In the genomic region with DNA sequence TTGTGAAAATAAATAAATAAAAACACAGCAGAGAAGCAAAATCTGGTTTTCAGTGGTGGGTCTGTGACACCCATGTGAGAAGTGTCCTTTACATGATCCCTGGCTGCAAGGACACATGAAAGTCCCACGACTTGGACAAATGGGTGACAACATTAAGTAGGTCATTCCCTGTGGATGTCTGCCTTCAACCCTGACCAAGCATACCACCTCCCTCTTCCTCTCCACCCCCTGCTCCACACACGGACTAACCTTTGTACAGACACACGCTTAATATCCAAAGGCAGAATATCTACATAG, we compare ENCODE assay signal across 22 mouse cellular contexts.
A peak's percentile ranks its signal among the peaks of the same experiment; 100 is the strongest.
DNase-seq lines count a peak whose midpoint lies in the region; ATAC-seq and TF ChIP-seq lines count a peak whose summit lies in the region.
"Had no signal": no experiment of that assay in that cellular context is flagged by ENCODE, and none has a peak within 500 bp of the region (broad histone marks: within the 10 kb centered on the region; RNA-seq: fewer than 3 reads in every experiment).

No protein-coding gene starts in this region.

- no peak for TF ChIP-seq CTCF in forebrain, postnatal 0 days (IDR thresholded peaks at IDR 0.05; ENCODE audit: low read depth)
- TF ChIP-seq CTCF in liver, postnatal 0 days (IDR thresholded peaks at IDR 0.05; ENCODE audit: low read depth) = no peak

- H3K27me3 ChIP-seq in forebrain, embryonic 12.5 days = peaks cover 33% of the 10 kb centered on the region
- H3K27me3 ChIP-seq in forebrain, postnatal 0 days (ENCODE audit: insufficient read depth, low read length) = peaks cover 29% of the 10 kb centered on the region
- no peaks in the 10 kb centered on the region for H3K27me3 ChIP-seq in liver, postnatal 0 days (ENCODE audit: insufficient read depth, low read length)
- H3K27me3 ChIP-seq in limb, embryonic 10.5 days (ENCODE audit: low read depth, poor library complexity, severe bottlenecking) = no peaks in the 10 kb centered on the region
- H3K27me3 ChIP-seq: liver, embryonic 13.5 days; lung, embryonic 15.5 days had no signal

- WGBS in forebrain, embryonic 12.5 days = 75% methylated on average over 3 of the region's 3 CpGs
- 82% methylated on average over 3 of the region's 3 CpGs for WGBS in forebrain, postnatal 0 days
- WGBS in liver, postnatal 0 days (ENCODE audit: insufficient replicate concordance) = 74% methylated on average over 3 of the region's 3 CpGs
- WGBS in limb, embryonic 10.5 days = 73% methylated on average over 3 of the region's 3 CpGs

- H3K27ac ChIP-seq in forebrain, embryonic 12.5 days = no peak overlapping the region; the same call in 1 of the 2 replicates
- H3K27ac ChIP-seq in forebrain, postnatal 0 days (ENCODE audit: low read depth, low read length) = no peak overlapping the region
- H3K27ac ChIP-seq in liver, postnatal 0 days (ENCODE audit: low read depth) = no peak overlapping the region
- H3K27ac ChIP-seq in limb, embryonic 10.5 days = no peak overlapping the region
- H3K27ac ChIP-seq: left cerebral cortex, adult 2 months; limb, embryonic 12.5 days; liver, embryonic 13.5 days; lung, embryonic 15.5 days; macrophage; midbrain, embryonic 10.5 days; stomach, postnatal 0 days had no signal

- ATAC-seq in forebrain, embryonic 12.5 days (ENCODE audit: low FRiP score) = no peak
- no peak for ATAC-seq in forebrain, postnatal 0 days
- ATAC-seq in liver, postnatal 0 days = no peak
- ATAC-seq: intestine, embryonic 16.5 days had no signal

- H3K36me3 ChIP-seq in forebrain, embryonic 12.5 days (replicated peaks) = no peaks in the 10 kb centered on the region
- H3K36me3 ChIP-seq in forebrain, postnatal 0 days (ENCODE audit: insufficient read depth) = no peaks in the 10 kb centered on the region
- no peaks in the 10 kb centered on the region for H3K36me3 ChIP-seq in liver, postnatal 0 days (replicated peaks; ENCODE audit: insufficient read depth, low read length)
- H3K36me3 ChIP-seq in limb, embryonic 10.5 days = no peaks in the 10 kb centered on the region
- H3K36me3 ChIP-seq: limb, embryonic 12.5 days; liver, embryonic 13.5 days; lung, embryonic 15.5 days; midbrain, embryonic 10.5 days had no signal

- H3K9ac ChIP-seq in forebrain, embryonic 12.5 days = 0 out of 2 replicates have a peak overlapping the region, but pooled peaks have one; percentile 29
- no peak overlapping the region for H3K9ac ChIP-seq in forebrain, postnatal 0 days
- no peak overlapping the region for H3K9ac ChIP-seq in liver, postnatal 0 days (replicated peaks)
- H3K9ac ChIP-seq: limb, embryonic 12.5 days; liver, embryonic 13.5 days; lung, embryonic 15.5 days had no signal

- no peaks in the 10 kb centered on the region for H3K9me3 ChIP-seq in forebrain, embryonic 12.5 days
- no peaks in the 10 kb centered on the region for H3K9me3 ChIP-seq in forebrain, postnatal 0 days (ENCODE audit: low read length)
- H3K9me3 ChIP-seq in liver, postnatal 0 days (ENCODE audit: low read length) = no peaks in the 10 kb centered on the region
- H3K9me3 ChIP-seq in limb, embryonic 10.5 days (replicated peaks) = no peaks in the 10 kb centered on the region
- H3K9me3 ChIP-seq: limb, embryonic 12.5 days; liver, embryonic 13.5 days; lung, embryonic 15.5 days; midbrain, embryonic 10.5 days had no signal

- no peak for TF ChIP-seq EP300 in liver, postnatal 0 days (IDR thresholded peaks at IDR 0.05; ENCODE audit: low read depth)

- peaks cover 32% of the 10 kb centered on the region for H3K4me1 ChIP-seq in forebrain, embryonic 12.5 days
- no peaks in the 10 kb centered on the region for H3K4me1 ChIP-seq in forebrain, postnatal 0 days (ENCODE audit: insufficient read depth)
- H3K4me1 ChIP-seq in liver, postnatal 0 days (ENCODE audit: insufficient read depth) = no peaks in the 10 kb centered on the region
- H3K4me1 ChIP-seq in limb, embryonic 10.5 days = peaks cover 52% of the 10 kb centered on the region
- H3K4me1 ChIP-seq: liver, embryonic 13.5 days; lung, embryonic 15.5 days had no signal

- peak overlapping the region; percentile 32; the same call in 1 of the 2 replicates for H3K4me2 ChIP-seq in forebrain, embryonic 12.5 days
- H3K4me2 ChIP-seq in forebrain, postnatal 0 days (ENCODE audit: low read depth) = no peak overlapping the region
- H3K4me2 ChIP-seq in liver, postnatal 0 days (ENCODE audit: low read depth, low read length) = no peak overlapping the region
- H3K4me2 ChIP-seq: liver, embryonic 13.5 days; lung, embryonic 15.5 days had no signal

- no peak overlapping the region for H3K4me3 ChIP-seq in forebrain, embryonic 12.5 days (replicated peaks)
- no peak overlapping the region for H3K4me3 ChIP-seq in forebrain, postnatal 0 days (ENCODE audit: low read depth, low read length)
- H3K4me3 ChIP-seq in liver, postnatal 0 days (ENCODE audit: low read depth, low read length) = no peak overlapping the region
- no peak overlapping the region for H3K4me3 ChIP-seq in limb, embryonic 10.5 days
- H3K4me3 ChIP-seq: left cerebral cortex, adult 2 months; limb, embryonic 12.5 days; liver, embryonic 13.5 days; lung, embryonic 15.5 days; midbrain, embryonic 10.5 days had no signal

- no peak for DNase-seq in forebrain, postnatal 0 days
- peak; percentile 1 for DNase-seq in liver, postnatal 0 days
- DNase-seq in liver = no peak
- peak; percentile 56 to 71 for DNase-seq in cerebellum, postnatal 10 days
- peak; percentile 27 for DNase-seq in limb, embryonic 10.5 days (ENCODE audit: low spot score)
- no peak for DNase-seq in layer of hippocampus, adult 11-12 months (ENCODE audit: low spot score)
- DNase-seq: adrenal gland, postnatal 36 days; B cell, adult 2 months; embryo, embryonic 11 days; gastrocnemius, postnatal 36 days; kidney, postnatal 36 days; layer of hippocampus, adult 9-11 months; liver, embryonic 13.5 days; right cerebral cortex, adult 18-20 months had no signal

Comparison
In these comparisons a context has a peak if more than half of its experiments do, and no peak if none do; other contexts are left out.
1. DNase-seq: peak in liver, postnatal 0 days (single experiment), cerebellum, postnatal 10 days (2 of 2) and limb, embryonic 10.5 days (single experiment); none in forebrain, postnatal 0 days (single experiment), liver (single experiment) and layer of hippocampus, adult 11-12 months (single experiment).